Mouse (Mus musculus) CH12.LX (cell line): ENCODE results near the gene Togaram2.

Experiments
- CTCF ChIP-seq, 2 experiments: IDR thresholded peaks in 1 of 2; conservative IDR thresholded peaks in 1 of 2; 2 replicates each; pipeline ENCODE4 v1.5.1; 2011 to 2012; ENCODE audit warnings: low read depth in 2 of 2, low read length in 2 of 2, improper control_type of control experiment in 1 of 2, inconsistent platforms in 1 of 2, mild to moderate bottlenecking in 1 of 2, moderate library complexity in 1 of 2
- EP300 ChIP-seq: IDR thresholded peaks from 2 replicates; pipeline ENCODE4 v1.6.1; 2011; ENCODE audit warnings: low read length, improper control_type of control experiment
- JUN ChIP-seq: IDR thresholded peaks from 2 replicates; pipeline ENCODE4 v1.6.1; 2011; ENCODE audit warnings: low read depth, mild to moderate bottlenecking, low read length, improper control_type of control experiment, moderate library complexity; ENCODE audit not compliant: insufficient read depth
- JUND ChIP-seq: conservative IDR thresholded peaks from 2 replicates; pipeline ENCODE4 v1.6.1; 2011; ENCODE audit warnings: low read depth, low read length, improper control_type of control experiment
- MEF2A ChIP-seq: IDR thresholded peaks from 2 replicates; pipeline ENCODE4 v1.6.1; 2014; ENCODE audit warnings: low read depth, mild to moderate bottlenecking, inconsistent platforms, low read length, improper control_type of control experiment, borderline replicate concordance
- NRF1 ChIP-seq: IDR thresholded peaks from 2 replicates; pipeline ENCODE4 v1.6.1; 2014; ENCODE audit warnings: low read depth, mild to moderate bottlenecking, inconsistent platforms, low read length, improper control_type of control experiment, moderate library complexity
- POLR2A ChIP-seq: IDR thresholded peaks from 2 replicates; pipeline ENCODE4 v1.6.1; 2011; ENCODE audit warnings: low read depth, mild to moderate bottlenecking, improper control_type of control experiment, low read length
- TCF12 ChIP-seq: IDR thresholded peaks from 2 replicates; pipeline ENCODE4 v1.6.1; 2014; ENCODE audit warnings: low read depth, mild to moderate bottlenecking, inconsistent platforms, low read length, improper control_type of control experiment
- USF1 ChIP-seq: IDR thresholded peaks from 2 replicates; pipeline ENCODE4 v1.6.1; 2014; ENCODE audit warnings: low read depth, mild to moderate bottlenecking, inconsistent platforms, low read length, improper control_type of control experiment

- no peak for TF ChIP-seq JUN
- no peak for TF ChIP-seq TCF12
- no peak for TF ChIP-seq POLR2A
- no peak for TF ChIP-seq CTCF (conservative IDR thresholded peaks at IDR 0.05 in 1 of 2, IDR thresholded peaks at IDR 0.05 in 1 of 2; ENCODE audit: low read depth in 2 of 2, low read length in 2 of 2)
- TF ChIP-seq NRF1: no peak
- TF ChIP-seq USF1: no peak
- TF ChIP-seq MEF2A: no peak
- TF ChIP-seq JUND: no peak
- TF ChIP-seq EP300: no peak
Measured at GRCm38 (mm10) chr17:71665201-71665600, 7.9 kb upstream of the Togaram2 start.
